Mouse (Mus musculus) splenic B cell, adult 2 months (primary cell): ENCODE measurements around the gene Dnajc14.
"Not testable (repeated sequence)": the region's sequence is repeated elsewhere in the genome, so short reads cannot be mapped to it uniquely, and the experiment has no call there.

Source experiments
- DNase-seq: peaks from one replicate; pipeline ENCODE4 v3.0.0-alpha.2; 2011; ENCODE audit warnings: low read depth, low spot score
- H3K27me3 ChIP-seq: 2 replicates; pipeline ENCODE4 v1.6.1; 2012; ENCODE audit warnings: mild to moderate bottlenecking, low read length, moderate library complexity, mixed read lengths; ENCODE audit not compliant: control insufficient read depth, poor library complexity, insufficient read depth, severe bottlenecking
- H3K36me3 ChIP-seq: 2 replicates; pipeline ENCODE4 v1.6.1; 2012; ENCODE audit warnings: mild to moderate bottlenecking, low read length, moderate library complexity, mixed read lengths; ENCODE audit not compliant: control insufficient read depth, poor library complexity, insufficient read depth, severe bottlenecking

Gene Dnajc14

DNA sequence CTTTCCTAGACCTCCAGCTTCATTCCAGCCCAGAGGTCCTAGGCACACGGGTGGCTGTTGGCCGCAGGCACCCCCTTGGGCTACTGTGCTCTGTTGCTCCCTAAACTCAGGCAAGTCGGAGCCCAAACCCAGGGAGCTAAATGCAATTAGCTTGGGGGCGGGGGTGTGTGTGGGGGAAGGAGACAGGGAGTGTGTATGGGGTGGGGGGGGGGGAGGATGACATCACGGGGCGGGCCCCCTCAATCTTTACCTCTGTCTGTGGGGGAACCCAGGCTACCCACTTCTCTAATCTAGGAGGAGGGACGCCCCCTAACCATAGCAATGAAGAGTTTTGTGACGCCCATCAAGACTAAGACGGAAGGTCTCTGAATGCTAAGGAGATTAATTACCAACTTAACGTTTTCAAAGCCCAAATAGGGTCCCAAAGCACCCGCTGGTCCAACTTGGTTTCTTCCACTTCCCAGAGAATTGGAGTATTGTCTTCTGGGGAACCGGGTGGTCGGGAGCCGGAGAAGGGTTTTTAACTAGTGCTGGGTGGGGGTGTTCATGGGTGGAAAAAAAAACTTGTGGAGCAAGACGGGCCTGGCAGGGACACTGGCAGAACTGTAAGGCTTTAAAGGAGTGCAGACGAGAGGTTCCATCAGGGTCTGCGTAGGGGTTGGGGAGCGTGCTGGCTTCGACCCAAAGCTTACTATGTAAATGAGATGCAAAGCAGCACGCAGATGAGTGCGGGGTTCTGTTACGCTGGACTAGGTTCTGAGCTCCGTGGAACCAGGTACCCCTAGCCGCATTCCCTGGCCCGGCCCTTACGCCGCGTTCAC lies 619 bp downstream of the Dnajc14 start, which contains the start of gene Tmem198b:
Tmem198b (minus strand) TSS at position 100 of the 821 bp plus-strand sequence.
- peak; percentile 88 for DNase-seq
- Histone ChIP-seq H3K36me3 (peaks cover 5% of the 10 kb centered on the region; the same call in 1 of the 2 replicates), H3K27me3 (no peaks in the 10 kb centered on the region)

DNA sequence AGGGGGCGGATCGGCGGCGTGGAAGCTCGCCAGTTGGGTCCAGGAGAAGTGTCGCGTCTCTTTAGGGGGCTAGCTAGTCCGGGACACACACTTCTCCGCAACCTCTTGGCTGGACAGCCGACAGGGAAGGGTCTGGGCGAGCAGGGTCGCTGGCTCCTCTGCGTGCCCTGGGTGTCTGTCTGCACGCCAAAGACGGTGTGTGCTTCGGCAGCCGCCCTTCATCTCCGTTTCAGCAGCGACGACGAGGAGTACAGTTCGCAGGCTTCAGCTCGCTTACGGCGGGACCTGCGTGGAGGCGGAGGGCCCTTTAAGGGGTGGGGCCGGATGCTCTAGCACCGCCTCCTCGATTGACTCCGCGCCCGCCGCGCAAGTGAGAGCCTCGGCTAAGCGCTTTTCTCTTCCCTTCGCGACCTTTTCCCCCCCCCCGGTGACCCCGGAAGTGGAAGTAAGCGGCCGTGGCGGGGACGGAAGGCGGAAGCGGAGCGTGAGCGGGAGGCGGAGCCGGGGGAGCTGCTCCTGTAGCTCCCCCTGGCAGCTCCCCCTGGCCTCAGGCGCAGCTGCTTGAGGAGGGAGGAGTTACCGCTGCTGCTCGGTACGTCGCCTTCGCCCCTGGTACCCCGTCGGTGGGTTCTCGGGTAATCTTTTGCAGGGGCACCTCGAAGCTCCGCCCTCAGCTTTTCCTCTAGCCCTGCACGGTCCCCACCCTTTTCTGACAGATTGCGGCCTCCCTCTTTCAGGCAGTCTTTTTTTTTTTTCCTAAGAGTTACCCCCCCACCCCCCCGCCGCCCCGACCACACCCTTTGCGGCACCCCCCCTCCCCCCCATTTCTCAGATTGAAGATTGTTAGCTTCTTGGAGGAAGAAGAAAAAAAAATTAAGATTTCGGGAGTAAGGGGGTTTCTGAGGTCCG lies 1.5 kb downstream of the Dnajc14 start:
- Histone ChIP-seq H3K27me3 (no peaks in the 10 kb centered on the region), H3K36me3 (peaks cover 5% of the 10 kb centered on the region; the same call in 1 of the 2 replicates)
- peak; percentile 98 for DNase-seq

DNA sequence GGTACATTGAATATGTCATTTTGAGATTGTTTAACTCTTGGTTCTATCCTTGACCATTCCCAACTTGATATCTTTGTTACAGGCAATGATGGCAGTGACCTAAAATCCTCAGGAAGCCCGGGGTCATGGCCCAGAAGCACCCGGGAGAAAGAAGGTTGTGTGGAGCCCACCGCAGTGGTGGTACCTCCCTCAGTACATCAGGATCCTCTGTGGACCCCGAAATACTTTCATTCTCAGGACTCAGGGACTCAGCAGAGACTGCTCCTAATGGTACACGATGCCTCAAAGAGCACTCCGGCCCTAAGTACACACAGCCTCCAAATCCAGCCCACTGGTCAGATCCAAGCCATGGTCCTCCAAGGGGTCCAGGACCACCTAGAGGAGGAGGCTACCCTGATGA lies 2.2 kb downstream of the Dnajc14 start:
- Histone ChIP-seq H3K27me3 (no peaks in the 10 kb centered on the region), H3K36me3 (peaks cover 5% of the 10 kb centered on the region; the same call in 1 of the 2 replicates)
- DNase-seq, result no peak

DNA sequence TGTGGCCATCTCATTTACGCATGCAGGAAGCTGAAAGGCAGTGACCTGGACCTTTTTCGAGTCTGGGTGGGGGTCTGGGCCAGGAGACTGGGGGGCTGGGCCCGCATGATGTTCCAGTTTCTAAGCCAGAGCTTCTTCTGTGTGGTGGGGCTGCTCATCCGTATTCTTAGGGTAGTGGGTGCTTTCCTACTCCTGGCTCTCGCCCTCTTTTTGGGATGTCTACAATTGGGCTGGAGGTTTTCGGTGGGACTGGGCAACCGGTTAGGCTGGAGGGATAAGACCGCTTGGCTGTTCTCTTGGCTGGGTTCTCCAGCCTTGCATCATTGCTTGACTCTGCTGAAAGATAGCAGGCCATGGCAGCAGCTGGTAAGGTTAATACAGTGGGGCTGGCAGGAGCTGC lies 3.2 kb downstream of the Dnajc14 start:
- no peaks in the 10 kb centered on the region for H3K27me3 ChIP-seq
- peaks cover 5% of the 10 kb centered on the region; the same call in 1 of the 2 replicates for H3K36me3 ChIP-seq
- DNase-seq, result no peak

DNA sequence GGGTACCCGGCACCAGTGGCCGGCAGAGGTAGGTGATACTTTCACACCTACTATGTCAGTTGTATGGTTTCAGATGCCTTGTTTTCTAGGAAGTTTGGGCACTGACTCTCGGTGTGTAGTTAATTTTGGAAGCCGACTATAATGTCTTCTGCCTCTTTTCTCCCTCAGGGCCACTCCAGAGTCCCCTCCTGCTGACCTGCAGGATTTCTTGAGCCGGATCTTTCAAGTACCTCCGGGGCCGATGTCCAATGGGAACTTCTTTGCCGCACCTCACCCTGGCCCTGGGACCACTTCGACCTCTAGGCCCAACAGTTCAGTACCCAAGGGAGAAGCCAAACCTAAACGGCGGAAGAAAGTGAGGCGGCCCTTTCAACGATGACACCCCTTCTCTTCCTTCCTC lies 13.2 kb downstream of the Dnajc14 start, which contains the start of gene Sarnp:
Sarnp (plus strand) TSS at position 301 of the 400 bp plus-strand sequence.
- H3K36me3 ChIP-seq, result peaks cover 10% of the 10 kb centered on the region
- no peaks in the 10 kb centered on the region for H3K27me3 ChIP-seq
- no peak for DNase-seq

DNA sequence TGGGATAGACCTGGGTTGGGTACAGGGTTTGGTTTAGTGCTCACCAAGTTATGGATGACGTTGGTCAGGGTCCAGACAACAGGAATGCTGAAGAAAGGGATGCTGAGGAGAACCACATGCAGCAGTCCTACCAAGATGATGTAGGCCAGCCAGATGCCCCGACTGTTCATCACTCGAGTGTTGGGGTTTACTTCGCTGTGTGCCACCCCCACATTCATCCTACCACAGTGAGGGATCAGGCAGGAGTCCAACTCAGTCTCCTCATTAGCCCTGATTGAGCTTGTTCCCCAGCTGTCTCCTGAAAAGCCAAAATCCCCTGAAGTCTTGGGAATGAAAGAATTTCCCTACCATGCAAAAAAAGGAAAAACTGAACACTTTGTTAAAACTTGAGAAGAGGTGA lies 16.4 kb downstream of the Dnajc14 start:
- Histone ChIP-seq H3K27me3 (no peaks in the 10 kb centered on the region), H3K36me3 (peaks cover 5% of the 10 kb centered on the region)
- DNase-seq, result no peak

DNA sequence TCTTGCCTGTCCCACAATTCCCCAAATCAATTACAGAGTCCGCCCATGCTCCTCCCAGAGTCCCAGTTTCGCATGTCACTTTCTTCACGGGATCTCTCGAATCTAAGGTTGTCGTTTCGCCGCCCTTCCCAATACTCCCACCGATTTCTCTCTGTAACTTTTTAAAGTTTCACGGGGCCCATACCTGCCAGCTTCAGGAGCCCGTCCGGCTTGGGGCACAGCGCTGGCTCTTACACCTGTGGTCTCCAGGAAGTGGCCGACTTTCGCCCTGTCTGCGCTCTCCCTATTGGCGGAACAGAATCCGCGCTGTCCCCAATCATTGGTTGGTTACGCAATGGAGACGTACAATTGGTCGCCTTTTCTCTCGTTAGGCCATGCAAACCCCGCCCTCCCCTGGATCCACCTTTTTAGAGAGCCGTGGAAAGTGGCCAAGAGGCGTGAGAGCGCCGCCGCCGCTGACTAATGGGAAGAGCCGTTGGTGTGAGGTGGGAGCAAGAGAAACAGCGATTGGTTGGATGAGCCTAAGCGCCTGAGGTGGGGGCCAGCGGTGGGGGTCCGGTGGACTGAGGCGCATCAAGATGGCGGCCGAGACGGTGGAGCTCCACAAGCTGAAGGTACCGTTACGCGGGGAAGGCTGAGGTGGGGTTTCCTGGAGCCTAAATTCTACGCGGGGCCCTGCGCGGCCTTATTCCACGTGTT lies 17.6 kb downstream of the Dnajc14 start, which contains the start of gene Ormdl2:
Ormdl2 (minus strand) TSS at position 288 of the 699 bp plus-strand sequence.
- H3K27me3 ChIP-seq, result no peaks in the 10 kb centered on the region
- DNase-seq, result peak; percentile 99
- H3K36me3 ChIP-seq, result peaks cover 4% of the 10 kb centered on the region

DNA sequence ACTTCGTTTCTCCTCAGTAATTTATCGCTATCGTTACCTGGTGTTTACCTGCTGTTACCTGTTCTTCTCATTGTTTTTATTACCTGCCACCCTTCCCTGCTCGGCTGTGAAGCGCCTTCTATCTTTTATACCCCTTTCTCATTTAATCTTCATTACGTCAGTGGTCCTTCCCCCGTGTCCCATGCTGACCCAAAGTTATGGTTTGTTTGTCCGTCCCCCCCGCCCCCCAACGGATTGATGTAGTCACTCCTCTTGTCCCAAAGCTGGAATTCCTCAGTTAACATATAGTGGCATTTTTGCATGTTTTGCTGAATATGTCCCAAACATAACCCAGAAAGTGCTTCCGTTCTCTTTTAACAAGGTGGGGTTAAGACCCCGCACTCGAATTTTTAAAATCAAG lies 18.3 kb downstream of the Dnajc14 start:
- Histone ChIP-seq H3K27me3 (no peaks in the 10 kb centered on the region), H3K36me3 (no peaks in the 10 kb centered on the region; the same call in none of the 2 replicates)
- no peak for DNase-seq

DNA sequence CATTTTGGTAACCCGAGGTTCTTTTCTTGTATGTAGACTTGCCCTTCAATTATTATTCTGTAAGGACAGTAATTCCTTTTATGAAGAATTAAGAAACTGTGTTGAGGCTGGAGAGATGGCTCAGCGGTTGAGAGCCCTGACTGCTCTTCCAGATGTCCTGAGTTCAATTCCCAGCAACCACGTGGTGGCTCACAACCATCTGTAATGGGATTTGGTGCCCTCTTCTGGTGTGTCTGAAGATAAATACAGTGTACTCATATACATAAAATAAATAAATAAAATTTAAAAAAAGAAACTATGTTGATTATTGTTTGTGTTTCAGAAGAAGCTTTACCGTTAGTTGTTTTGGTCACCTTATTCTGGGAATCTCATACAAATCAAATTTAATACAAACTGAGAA lies 19.2 kb downstream of the Dnajc14 start:
- H3K27me3 ChIP-seq, DNase-seq, H3K36me3 ChIP-seq: not testable (repeated sequence)

DNA sequence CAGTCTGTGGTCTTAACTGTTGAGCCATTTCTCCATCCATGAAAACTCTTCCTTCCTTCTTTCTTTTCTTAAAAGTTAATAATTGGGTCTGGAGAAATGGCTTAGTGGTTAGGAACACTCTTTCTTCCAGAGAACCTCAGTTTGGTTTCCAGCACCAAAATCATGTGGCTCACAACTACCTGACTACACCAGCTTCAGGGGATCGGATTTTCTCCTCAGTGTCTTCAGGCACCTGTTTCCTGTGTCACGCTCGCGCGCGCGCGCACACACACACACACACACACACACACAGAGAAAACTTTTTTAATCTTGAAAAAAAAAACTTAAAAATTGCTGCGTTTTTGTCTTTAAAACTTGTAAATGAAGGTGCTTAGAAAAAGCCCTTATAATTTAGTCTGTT lies 20.0 kb downstream of the Dnajc14 start:
- peak; percentile 17 for DNase-seq
- no peaks in the 10 kb centered on the region for H3K27me3 ChIP-seq
- H3K36me3 ChIP-seq, result no peaks in the 10 kb centered on the region; the same call in none of the 2 replicates

DNA sequence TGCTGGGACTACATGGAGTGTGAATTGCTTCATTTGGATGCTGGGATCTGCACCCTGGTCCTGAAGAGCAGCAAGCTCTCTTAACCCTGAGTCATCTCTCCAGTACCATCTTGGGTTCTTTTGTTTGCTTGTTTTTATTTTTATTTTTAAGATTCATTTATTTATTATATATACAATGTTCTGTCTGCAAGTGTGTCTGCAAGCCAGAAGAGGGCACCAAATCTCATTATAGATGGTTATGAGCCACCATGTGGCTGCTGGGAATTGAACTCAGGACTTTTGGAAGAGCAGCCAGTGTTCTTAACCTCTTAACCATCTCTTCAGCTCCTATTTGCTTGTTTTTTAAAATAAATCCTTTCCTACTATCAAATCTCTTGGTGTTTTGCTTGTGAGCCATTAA lies 33.5 kb downstream of the Dnajc14 start:
- no peak for DNase-seq
- no peaks in the 10 kb centered on the region for H3K27me3 ChIP-seq
- peaks cover 17% of the 10 kb centered on the region for H3K36me3 ChIP-seq

DNA sequence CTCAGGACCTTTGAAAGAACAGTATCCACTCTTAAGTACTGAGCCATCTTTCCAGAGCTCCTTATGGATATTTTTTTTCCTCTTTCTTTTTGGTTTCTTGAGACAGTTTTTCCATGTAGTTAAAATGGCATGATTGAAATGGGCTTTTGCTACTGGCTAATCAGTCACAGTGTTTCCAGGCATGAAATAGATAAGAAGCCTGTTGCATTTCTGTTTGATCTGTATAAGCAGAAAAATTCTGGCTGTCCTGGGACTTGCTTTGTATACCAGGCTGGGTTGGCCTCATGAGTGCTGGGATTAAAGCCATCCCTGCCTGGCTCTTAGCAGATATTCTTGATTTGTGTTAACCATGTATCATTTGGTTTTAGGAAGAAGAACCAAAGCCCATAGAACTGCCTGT lies 35.6 kb downstream of the Dnajc14 start:
- Histone ChIP-seq H3K36me3 (peaks cover 19% of the 10 kb centered on the region), H3K27me3 (no peaks in the 10 kb centered on the region)
- no peak for DNase-seq

DNA sequence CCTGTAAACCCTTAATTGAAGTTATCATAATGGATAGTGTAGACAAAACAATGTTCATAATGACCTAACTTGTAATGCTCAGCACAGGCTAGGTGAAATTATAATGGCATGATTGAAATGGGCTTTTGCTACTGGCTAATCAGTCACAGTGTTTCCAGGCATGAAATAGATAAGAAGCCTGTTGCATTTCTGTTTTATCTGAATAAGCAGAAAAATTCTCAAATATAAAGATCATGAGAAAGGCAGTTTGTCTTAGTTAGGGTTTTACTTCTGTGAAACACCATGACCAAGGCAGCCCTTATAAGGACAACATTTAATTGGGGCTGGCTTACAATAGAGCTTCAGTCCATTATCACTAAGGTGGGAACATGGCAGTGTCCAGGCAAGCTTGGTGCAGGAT lies 36.8 kb downstream of the Dnajc14 start:
- peaks cover 17% of the 10 kb centered on the region for H3K36me3 ChIP-seq
- DNase-seq, result no peak
- H3K27me3 ChIP-seq, result no peaks in the 10 kb centered on the region

DNA sequence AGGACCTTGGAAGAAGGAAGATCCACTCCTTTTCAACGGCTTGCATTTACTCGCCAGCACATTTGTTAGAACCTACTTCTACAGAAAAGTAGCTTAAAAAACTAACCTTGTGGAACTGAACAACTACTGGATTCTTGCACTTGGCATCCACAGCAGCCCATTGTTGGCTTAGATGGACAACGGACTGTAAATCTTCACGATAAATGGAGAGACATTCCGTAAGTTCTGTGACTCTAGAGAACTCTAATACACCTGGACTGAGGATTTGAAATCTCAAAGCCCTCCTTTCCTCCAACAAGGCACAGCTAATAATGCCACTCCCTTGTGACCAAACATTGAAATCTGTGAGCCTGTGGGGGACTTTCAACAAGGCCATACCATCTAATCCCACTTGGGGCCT lies 39.4 kb downstream of the Dnajc14 start:
- Histone ChIP-seq H3K27me3 (no peaks in the 10 kb centered on the region), H3K36me3 (peaks cover 14% of the 10 kb centered on the region)
- no peak for DNase-seq
